Mouse (Mus musculus): ENCODE data around the gene Zfhx3.

GRCm38 (mm10) chr8:108738179-108738578 is 795.7 kb downstream of the Zfhx3 start:
- TF ChIP-seq POLR2A (IDR thresholded peaks at IDR 0.05; ENCODE audit: borderline replicate concordance, control insufficient read depth, low read depth, low read length) (no peak), CTCF (IDR thresholded peaks at IDR 0.05; ENCODE audit: control insufficient read depth, insufficient read depth, low read length) (no peak)
